Mouse (Mus musculus) heart, embryonic 12.5 days (tissue): Measurements from ENCODE around the gene Zfp428. TPM values are rescaled to one million over a fixed set of nuclear protein-coding genes. Genes with fewer than 3 reads are reported as not detected.

Source experiments
- ATAC-seq: fragments of 200-750 bp; cut with Nextera tagmentation; 2 replicates; pipeline ENCODE4 v1.8.0; 2017; ENCODE audit warnings: moderate TSS enrichment, moderate library complexity; ENCODE audit not compliant: insufficient number of reproducible peaks, low FRiP score
- H3K27ac ChIP-seq: fragments of 300-500 bp; sonication (generic); 2 replicates; pipeline ENCODE4 v1.5.1; 2016; ENCODE audit warnings: mild to moderate bottlenecking, moderate library complexity; ENCODE audit not compliant: poor library complexity, severe bottlenecking
- H3K27me3 ChIP-seq: fragments of 300-500 bp; sonication (generic); replicated peaks from 2 replicates; pipeline ENCODE4 v1.6.1; 2016; ENCODE audit warnings: mild to moderate bottlenecking, moderate library complexity
- H3K36me3 ChIP-seq: fragments of 300-500 bp; sonication (generic); 2 replicates; pipeline ENCODE4 v1.6.1; 2016; ENCODE audit warnings: mild to moderate bottlenecking, moderate library complexity
- H3K4me1 ChIP-seq: fragments of 300-500 bp; sonication (generic); replicated peaks from 2 replicates; pipeline ENCODE4 v1.6.1; 2016; ENCODE audit warnings: mild to moderate bottlenecking
- H3K4me2 ChIP-seq: fragments of 300-500 bp; sonication (generic); 2 replicates; pipeline ENCODE4 v1.6.1; 2016; ENCODE audit warnings: mild to moderate bottlenecking, moderate library complexity
- H3K4me3 ChIP-seq: fragments of 300-500 bp; sonication (generic); 2 replicates; pipeline ENCODE4 v1.5.1; 2016; ENCODE audit warnings: mild to moderate bottlenecking
- H3K9ac ChIP-seq: fragments of 300-500 bp; sonication (generic); 2 replicates; pipeline ENCODE4 v1.6.1; 2016; ENCODE audit warnings: mild to moderate bottlenecking, moderate library complexity
- H3K9me3 ChIP-seq: fragments of 300-500 bp; sonication (generic); replicated peaks from 2 replicates; pipeline ENCODE4 v1.6.1; 2016; ENCODE audit warnings: mild to moderate bottlenecking, moderate library complexity
- WGBS: fragments of 180-500 bp; shearing (Covaris S2); methylation state at CpG from one replicate; pipeline ENCODE4 v1.1.7; 2016; 5-methylcytosine and 5-hydroxymethylcytosine counted together
- polyA plus RNA-seq: library from polyadenylated mRNA; unstranded; fragments of >200 nt; fragmentation: Nextera tagmentation; extraction: Ambion mirVana; gene quantifications from 2 replicates; pipeline ENCODE4 v1.2.1, GENCODE M21; 2016

Zfp428 gene
- polyA plus RNA-seq, 1 experiment from 2014 or later: 31.9 TPM

DNA sequence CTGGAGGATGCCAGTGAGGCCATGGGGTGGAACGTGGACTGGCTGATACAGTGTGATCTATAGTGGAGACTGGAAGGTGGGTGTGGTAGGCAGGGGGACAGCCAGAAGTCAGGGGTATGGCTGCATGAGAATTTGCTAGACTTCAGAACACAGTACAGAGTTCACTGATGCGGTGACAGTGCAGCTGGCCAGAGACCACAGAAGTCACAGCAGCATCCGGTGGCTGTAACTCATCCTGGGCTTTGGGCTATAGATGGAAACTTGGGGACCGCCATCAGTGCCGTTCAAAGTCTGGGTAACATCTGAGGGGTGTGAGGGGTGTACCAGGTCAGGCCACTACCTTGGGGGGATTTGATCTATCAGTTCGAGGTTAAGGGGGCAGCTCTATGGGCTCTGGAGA is 16.9 kb downstream of the Zfp428 start:
- no peaks in the 10 kb centered on the region for H3K9me3 ChIP-seq
- 80% methylated on average over 6 of the region's 6 CpGs for WGBS

DNA sequence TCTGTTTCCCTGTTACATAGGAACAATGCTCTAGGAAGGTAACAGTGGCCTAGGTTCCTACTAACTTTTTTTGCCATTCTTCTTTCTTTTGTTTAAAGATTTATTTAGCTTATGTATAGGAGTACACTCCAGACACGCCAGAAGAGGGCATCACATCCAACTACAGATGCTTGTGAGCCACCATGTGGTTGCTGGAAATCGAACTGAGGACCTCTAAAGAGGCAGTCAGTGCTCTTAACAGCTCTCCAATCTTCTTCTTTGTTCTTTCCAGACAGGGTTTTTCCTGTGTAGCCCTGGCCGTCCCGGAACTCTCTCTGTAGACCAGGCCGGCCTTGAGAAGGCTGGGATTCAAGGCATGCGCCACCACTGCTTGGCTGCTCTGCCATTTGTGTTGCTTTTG is 18.2 kb downstream of the Zfp428 start:
- WGBS: 79% methylated on average over 6 of the region's 6 CpGs
- Histone ChIP-seq H3K4me1 (peaks cover 8% of the 10 kb centered on the region), H3K36me3 (no peaks in the 10 kb centered on the region), H3K9ac (no peak overlapping the region), H3K27me3 (no peaks in the 10 kb centered on the region), H3K27ac (no peak overlapping the region), H3K4me3 (no peak overlapping the region), H3K4me2 (no peak overlapping the region), H3K9me3 (no peaks in the 10 kb centered on the region)
- no peak for ATAC-seq

More for the DNA sequence above, 16.9 kb downstream of the Zfp428 start:
- Histone ChIP-seq H3K27ac (no peak overlapping the region), H3K4me1 (no peaks in the 10 kb centered on the region), H3K36me3 (no peaks in the 10 kb centered on the region), H3K9ac (no peak overlapping the region), H3K27me3 (no peaks in the 10 kb centered on the region), H3K4me3 (no peak overlapping the region), H3K4me2 (no peak overlapping the region)
- ATAC-seq: no peak

DNA sequence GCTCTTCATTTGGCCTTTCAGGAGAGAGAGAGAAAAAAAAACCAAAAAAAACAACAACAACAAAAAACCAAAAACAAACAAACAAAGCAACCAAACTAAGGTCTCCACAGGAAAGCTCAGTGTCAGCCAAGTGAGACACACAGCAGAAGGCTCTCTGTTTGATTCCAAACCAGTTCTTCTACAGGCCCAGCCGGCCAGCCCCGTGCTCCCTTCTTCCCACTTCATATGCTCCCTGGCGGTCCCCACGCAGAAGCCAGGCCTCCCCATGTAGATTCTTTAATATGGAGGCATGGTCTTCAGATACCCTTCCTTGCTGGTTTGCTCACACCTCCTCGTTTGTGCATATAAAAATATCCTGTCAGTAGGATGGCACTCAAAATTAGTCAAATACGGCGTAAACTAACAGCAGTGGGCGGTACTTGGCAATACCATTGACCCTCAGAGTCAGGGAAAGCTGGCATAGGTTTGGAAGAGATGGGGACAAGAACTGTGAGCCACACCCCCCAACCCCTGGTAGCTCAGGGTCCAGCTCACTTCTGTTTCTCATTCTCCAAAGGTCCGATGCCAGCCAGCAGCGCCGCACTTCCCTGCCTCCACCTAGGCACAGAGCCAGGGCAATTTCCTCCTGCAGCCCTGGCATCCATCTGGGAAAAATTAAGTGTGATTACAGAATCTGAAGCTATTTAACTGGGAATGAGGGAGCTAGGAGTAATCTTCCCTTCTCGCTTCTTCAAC is 19.0 kb downstream of the Zfp428 start:
- Histone ChIP-seq H3K27me3 (no peaks in the 10 kb centered on the region), H3K9me3 (no peaks in the 10 kb centered on the region), H3K9ac (no peak overlapping the region), H3K36me3 (no peaks in the 10 kb centered on the region), H3K27ac (no peak overlapping the region), H3K4me1 (peaks cover 8% of the 10 kb centered on the region), H3K4me3 (no peak overlapping the region), H3K4me2 (no peak overlapping the region)
- no peak for ATAC-seq
- 86% methylated on average over 12 of the region's 12 CpGs for WGBS

DNA sequence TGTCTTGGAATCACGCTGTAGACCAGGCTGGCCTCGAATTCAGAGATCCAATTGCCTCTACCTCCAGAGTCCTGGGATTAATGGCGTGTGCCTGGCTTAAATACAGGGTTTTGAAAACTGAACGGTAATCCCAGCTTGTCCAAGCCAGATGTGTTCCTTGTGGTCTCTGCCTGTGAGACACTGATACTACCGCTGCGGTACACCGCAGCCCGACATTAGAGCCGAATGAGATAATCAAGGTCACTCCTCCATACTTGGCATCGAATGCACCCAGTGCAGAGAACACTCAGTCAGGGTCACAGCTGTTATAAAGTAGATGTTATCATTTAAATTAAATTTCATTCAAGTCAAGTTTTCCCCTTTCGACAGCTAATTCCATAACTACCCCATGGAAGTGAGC is 22.1 kb downstream of the Zfp428 start:
- Histone ChIP-seq H3K27ac (no peak overlapping the region), H3K4me3 (no peak overlapping the region), H3K36me3 (peaks cover 12% of the 10 kb centered on the region), H3K4me2 (peak overlapping the region; percentile 92; the same call in 1 of the 2 replicates), H3K27me3 (peaks cover 10% of the 10 kb centered on the region), H3K9ac (no peak overlapping the region), H3K4me1 (peaks cover 17% of the 10 kb centered on the region), H3K9me3 (no peaks in the 10 kb centered on the region)
- ATAC-seq: no peak
- 91% methylated on average over 11 of the region's 11 CpGs for WGBS

GRCm38 (mm10) chr7:24529580-24529979 is 22.8 kb downstream of the Zfp428 start:
- Histone ChIP-seq H3K9me3 (no peaks in the 10 kb centered on the region), H3K36me3 (peaks cover 19% of the 10 kb centered on the region), H3K9ac (peak overlapping the region; percentile 83), H3K4me3 (peak overlapping the region; percentile 62), H3K4me2 (peak overlapping the region; percentile 92), H3K27ac (peak overlapping the region; percentile 88), H3K27me3 (peaks cover 14% of the 10 kb centered on the region), H3K4me1 (peaks cover 22% of the 10 kb centered on the region)
- WGBS: 49% methylated on average over 11 of the region's 11 CpGs
- ATAC-seq: no peak

DNA sequence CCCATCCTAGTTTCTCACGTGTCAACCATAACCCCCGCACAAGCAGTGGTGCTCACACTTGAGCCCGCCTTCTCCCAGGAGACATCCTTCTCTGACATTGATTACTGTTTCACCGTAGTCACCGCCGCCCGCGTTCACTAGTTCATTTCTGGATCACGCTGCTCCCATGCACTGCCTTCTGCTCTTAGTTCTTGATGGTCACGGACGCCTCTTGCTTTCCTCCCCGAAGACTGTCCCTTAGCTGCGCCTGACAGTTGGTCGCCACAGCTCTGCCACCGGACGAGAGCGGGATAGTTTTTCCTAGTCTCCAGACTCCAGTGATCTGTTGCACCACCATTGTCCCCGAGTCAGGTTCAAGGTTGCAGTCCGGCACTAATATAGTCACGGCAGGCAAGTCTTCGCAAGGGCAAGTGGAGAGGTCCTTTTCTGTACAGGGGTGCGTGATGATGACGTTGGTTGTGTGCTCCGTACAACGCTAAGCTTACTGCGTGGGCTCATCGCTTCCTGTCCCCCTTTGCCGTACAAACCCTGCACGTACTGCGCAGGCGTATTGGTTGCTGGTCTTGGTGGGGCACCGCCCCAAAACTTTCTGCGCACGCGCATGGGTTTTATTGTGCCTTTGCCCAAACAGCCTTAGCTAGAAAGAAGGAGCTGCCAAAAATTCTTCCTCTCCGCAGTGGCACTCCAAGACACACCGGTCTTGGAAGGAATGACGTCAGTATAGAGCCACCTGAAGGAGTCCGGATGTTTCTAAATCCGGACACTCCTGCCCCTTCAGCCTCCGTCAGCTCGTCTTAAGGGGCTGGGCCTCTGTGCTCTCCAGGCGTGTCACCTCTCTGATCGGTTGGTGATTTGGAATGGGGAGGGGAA is 23.5 kb downstream of the Zfp428 start, which contains the start of gene Irgq:
Gene Irgq, plus strand, starts transcription at position 628 of the 870 bp plus-strand sequence.
- peaks cover 22% of the 10 kb centered on the region for H3K4me1 ChIP-seq
- H3K27ac ChIP-seq: peak within 1 kb of the TSS; percentile 88
- peak within 1 kb of the TSS; percentile 62 for H3K4me3 ChIP-seq
- no peaks in the 10 kb centered on the region for H3K9me3 ChIP-seq
- WGBS: under 1% methylated on average over 44 of the region's 44 CpGs
- peak within 1 kb of the TSS; percentile 92 for H3K4me2 ChIP-seq
- peak within 1 kb of the TSS; percentile 91 for H3K9ac ChIP-seq
- peaks cover 14% of the 10 kb centered on the region for H3K27me3 ChIP-seq
- peak; percentile 96 for ATAC-seq
- H3K36me3 ChIP-seq: peaks cover 26% of the 10 kb centered on the region

GRCm38 (mm10) chr7:24531211-24531971 is 24.6 kb downstream of the Zfp428 start:
- ATAC-seq: peak; percentile 62
- Histone ChIP-seq H3K9me3 (no peaks in the 10 kb centered on the region), H3K27ac (peak overlapping the region; percentile 44), H3K4me2 (peak overlapping the region; percentile 92), H3K4me1 (peaks cover 22% of the 10 kb centered on the region), H3K9ac (peak overlapping the region; percentile 91), H3K36me3 (peaks cover 37% of the 10 kb centered on the region), H3K4me3 (peak overlapping the region; percentile 62), H3K27me3 (peaks cover 14% of the 10 kb centered on the region)
- WGBS: 2% methylated on average over 43 of the region's 43 CpGs

DNA sequence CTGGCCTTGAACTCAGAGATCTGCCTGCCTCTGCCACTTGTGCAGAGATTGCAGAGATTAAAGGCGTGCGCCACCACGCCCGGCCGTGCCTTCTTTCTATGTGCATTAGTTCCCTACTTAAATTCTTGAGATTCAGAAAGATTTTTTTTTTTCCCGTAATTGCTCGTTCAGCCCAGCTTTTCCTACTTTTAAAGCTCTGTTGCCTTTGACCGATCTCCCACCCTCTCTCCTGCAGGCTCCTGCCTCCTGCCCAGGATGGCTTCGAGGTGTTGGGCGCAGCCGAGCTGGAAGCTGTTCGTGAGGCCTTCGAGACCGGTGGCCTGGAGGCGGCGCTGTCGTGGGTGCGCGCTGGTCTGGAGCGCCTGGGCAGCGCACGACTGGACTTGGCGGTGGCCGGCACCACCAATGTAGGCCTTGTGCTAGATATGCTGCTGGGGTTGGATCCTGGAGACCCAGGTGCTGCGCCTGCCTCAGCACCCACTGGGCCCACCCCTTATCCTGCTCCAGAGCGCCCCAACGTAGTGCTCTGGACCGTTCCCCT is 26.3 kb downstream of the Zfp428 start:
- no peak overlapping the region for H3K4me3 ChIP-seq
- H3K36me3 ChIP-seq: peaks cover 39% of the 10 kb centered on the region
- no peak overlapping the region for H3K4me2 ChIP-seq
- peaks cover 14% of the 10 kb centered on the region for H3K27me3 ChIP-seq
- H3K4me1 ChIP-seq: peaks cover 22% of the 10 kb centered on the region
- no peak for ATAC-seq
- H3K9me3 ChIP-seq: no peaks in the 10 kb centered on the region
- no peak overlapping the region for H3K27ac ChIP-seq
- 66% methylated on average over 28 of the region's 28 CpGs for WGBS
- no peak overlapping the region for H3K9ac ChIP-seq

GRCm38 (mm10) chr7:24533806-24534205 is 27.0 kb downstream of the Zfp428 start:
- ATAC-seq: no peak
- H3K9me3 ChIP-seq: no peaks in the 10 kb centered on the region
- H3K4me2 ChIP-seq: peak overlapping the region; percentile 51
- peak overlapping the region; percentile 6 for H3K4me3 ChIP-seq
- peaks cover 39% of the 10 kb centered on the region for H3K36me3 ChIP-seq
- peaks cover 22% of the 10 kb centered on the region for H3K4me1 ChIP-seq
- H3K27ac ChIP-seq: no peak overlapping the region
- WGBS: 35% methylated on average over 42 of the region's 42 CpGs
- peaks cover 14% of the 10 kb centered on the region for H3K27me3 ChIP-seq
- peak overlapping the region; percentile 38; the same call in 1 of the 2 replicates for H3K9ac ChIP-seq

DNA sequence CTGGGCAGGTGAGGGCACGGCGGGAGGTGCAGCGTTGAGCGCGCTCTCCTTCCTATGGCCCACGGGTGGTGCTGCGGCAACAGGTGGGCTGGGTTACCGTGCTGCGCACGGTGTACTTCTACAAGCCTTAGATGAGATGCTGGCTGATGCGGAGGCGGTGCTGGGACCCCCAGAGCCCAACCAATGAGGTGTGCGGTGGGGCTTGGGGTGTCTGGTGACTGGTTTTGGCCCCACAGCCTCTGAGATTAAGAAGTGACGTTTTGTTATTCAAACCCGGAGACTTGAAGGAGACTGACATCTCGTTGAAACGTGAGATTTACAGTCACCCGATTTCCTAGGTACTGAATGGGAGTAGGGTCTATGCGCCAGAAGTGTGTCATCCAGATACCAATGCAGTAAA is 27.5 kb downstream of the Zfp428 start:
- H3K36me3 ChIP-seq: peaks cover 39% of the 10 kb centered on the region
- 0 out of 2 replicates have a peak overlapping the region, but pooled peaks have one; percentile 38 for H3K9ac ChIP-seq
- no peak overlapping the region for H3K27ac ChIP-seq
- ATAC-seq: no peak
- H3K9me3 ChIP-seq: 0 out of 2 replicates have a peak, but pooled peaks cover 3% of the 10 kb centered on the region
- 36% methylated on average over 19 of the region's 19 CpGs for WGBS
- peak overlapping the region; percentile 51 for H3K4me2 ChIP-seq
- H3K27me3 ChIP-seq: peaks cover 14% of the 10 kb centered on the region
- H3K4me3 ChIP-seq: peak overlapping the region; percentile 6; the same call in 1 of the 2 replicates
- H3K4me1 ChIP-seq: peaks cover 20% of the 10 kb centered on the region
